Mouse (Mus musculus): ENCODE results near the gene Rap1gds1. TPM values are rescaled to one million over a fixed set of nuclear protein-coding genes. Genes with fewer than 3 reads are reported as not detected.

Rap1gds1 gene
- polyA plus RNA-seq, 1 experiment from 2014 or later = 53.2 TPM

- H3K27me3 ChIP-seq (ENCODE audit: insufficient read depth, poor library complexity, severe bottlenecking) = peaks cover 16% of the 10 kb centered on the region; the same call in 1 of the 2 replicates
- peaks cover 22% of the 10 kb centered on the region for H3K4me1 ChIP-seq
- H3K36me3 ChIP-seq = 0 out of 2 replicates have a peak, but pooled peaks cover 5% of the 10 kb centered on the region
- 93% methylated on average over 4 of the region's 4 CpGs for WGBS
- DNase-seq (ENCODE audit: low spot score) = no peak
- H3K9me3 ChIP-seq = no peaks in the 10 kb centered on the region
- no peak overlapping the region for H3K27ac ChIP-seq
- H3K4me3 ChIP-seq = no peak overlapping the region
These were observed 158.4 kb downstream of the Rap1gds1 start for GRCm38 (mm10) chr3:138916591-138916990.

DNA sequence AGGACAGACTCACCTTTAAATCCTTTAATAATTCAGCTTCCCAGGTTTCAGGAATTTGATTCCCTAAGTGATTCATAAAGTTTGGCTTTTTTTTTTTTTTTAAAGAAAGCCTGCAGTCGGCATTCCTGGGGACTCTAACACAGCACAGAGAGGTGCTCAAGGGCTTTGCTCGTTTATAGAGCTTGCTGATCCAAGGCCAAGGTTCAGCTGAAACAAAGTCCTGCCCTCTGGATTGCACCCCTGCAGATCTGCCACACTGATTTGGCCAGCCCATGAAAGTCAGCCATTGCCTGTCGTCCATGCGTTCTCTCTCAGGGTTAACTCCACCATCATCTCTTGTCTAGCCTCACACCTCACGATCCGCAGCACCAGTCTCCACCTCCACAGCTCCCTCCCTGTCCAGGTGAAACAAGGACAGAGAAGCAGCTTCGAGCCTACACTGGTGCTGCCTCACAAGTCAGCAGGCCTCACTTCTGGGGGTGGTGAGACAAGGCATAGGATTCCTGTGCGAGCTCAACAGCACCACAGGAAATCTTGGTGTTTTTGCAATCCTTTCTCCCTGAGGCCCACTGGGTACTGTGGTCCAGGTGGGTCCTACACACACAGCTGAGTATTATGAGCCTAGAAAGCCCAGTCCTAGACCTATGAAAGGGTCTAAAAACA lies 160.2 kb downstream of the Rap1gds1 start:
- peaks cover 22% of the 10 kb centered on the region for H3K4me1 ChIP-seq
- H3K27me3 ChIP-seq (ENCODE audit: insufficient read depth, poor library complexity, severe bottlenecking) = peaks cover 16% of the 10 kb centered on the region; the same call in 1 of the 2 replicates
- no peak for DNase-seq (ENCODE audit: low spot score)
- no peak overlapping the region for H3K27ac ChIP-seq
- H3K4me3 ChIP-seq = no peak overlapping the region
- H3K9me3 ChIP-seq = no peaks in the 10 kb centered on the region
- 0 out of 2 replicates have a peak, but pooled peaks cover 2% of the 10 kb centered on the region for H3K36me3 ChIP-seq
- WGBS = 61% methylated on average over 8 of the region's 8 CpGs

- no peak for DNase-seq (ENCODE audit: low spot score)
- Histone ChIP-seq H3K4me1 (peaks cover 15% of the 10 kb centered on the region), H3K36me3 (no peaks in the 10 kb centered on the region), H3K27me3 (ENCODE audit: insufficient read depth, poor library complexity, severe bottlenecking) (peaks cover 16% of the 10 kb centered on the region; the same call in 1 of the 2 replicates), H3K27ac (no peak overlapping the region), H3K9me3 (no peaks in the 10 kb centered on the region), H3K4me3 (no peak overlapping the region)
- WGBS = 87% methylated on average over 8 of the region's 8 CpGs
These were observed 162.5 kb downstream of the Rap1gds1 start for GRCm38 (mm10) chr3:138912504-138912903.

GRCm38 (mm10) chr3:138909313-138909712 lies 165.7 kb downstream of the Rap1gds1 start:
- peaks cover 18% of the 10 kb centered on the region; the same call in 1 of the 2 replicates for H3K27me3 ChIP-seq (ENCODE audit: insufficient read depth, poor library complexity, severe bottlenecking)
- H3K4me1 ChIP-seq = 0 out of 2 replicates have a peak, but pooled peaks cover 4% of the 10 kb centered on the region
- no peaks in the 10 kb centered on the region for H3K36me3 ChIP-seq
- WGBS = 85% methylated on average over 2 of the region's 2 CpGs
- H3K4me3 ChIP-seq = no peak overlapping the region
- DNase-seq (ENCODE audit: low spot score) = no peak
- no peak overlapping the region for H3K27ac ChIP-seq
- H3K9me3 ChIP-seq = no peaks in the 10 kb centered on the region

GRCm38 (mm10) chr3:138906112-138906880 lies 168.7 kb downstream of the Rap1gds1 start:
- Histone ChIP-seq H3K27me3 (ENCODE audit: insufficient read depth, poor library complexity, severe bottlenecking) (peaks cover 5% of the 10 kb centered on the region; the same call in 1 of the 2 replicates), H3K27ac (no peak overlapping the region), H3K9me3 (no peaks in the 10 kb centered on the region), H3K4me3 (no peak overlapping the region), H3K4me1 (peaks cover 6% of the 10 kb centered on the region; the same call in 1 of the 2 replicates), H3K36me3 (0 out of 2 replicates have a peak, but pooled peaks cover 2% of the 10 kb centered on the region)
- DNase-seq (ENCODE audit: low spot score) = peak; percentile 80
- WGBS = 32% methylated on average over 17 of the region's 17 CpGs

- DNase-seq (ENCODE audit: low spot score) = no peak
- 62% methylated on average over 7 of the region's 7 CpGs for WGBS
These were observed 169.3 kb downstream of the Rap1gds1 start for GRCm38 (mm10) chr3:138905678-138906077.

DNA sequence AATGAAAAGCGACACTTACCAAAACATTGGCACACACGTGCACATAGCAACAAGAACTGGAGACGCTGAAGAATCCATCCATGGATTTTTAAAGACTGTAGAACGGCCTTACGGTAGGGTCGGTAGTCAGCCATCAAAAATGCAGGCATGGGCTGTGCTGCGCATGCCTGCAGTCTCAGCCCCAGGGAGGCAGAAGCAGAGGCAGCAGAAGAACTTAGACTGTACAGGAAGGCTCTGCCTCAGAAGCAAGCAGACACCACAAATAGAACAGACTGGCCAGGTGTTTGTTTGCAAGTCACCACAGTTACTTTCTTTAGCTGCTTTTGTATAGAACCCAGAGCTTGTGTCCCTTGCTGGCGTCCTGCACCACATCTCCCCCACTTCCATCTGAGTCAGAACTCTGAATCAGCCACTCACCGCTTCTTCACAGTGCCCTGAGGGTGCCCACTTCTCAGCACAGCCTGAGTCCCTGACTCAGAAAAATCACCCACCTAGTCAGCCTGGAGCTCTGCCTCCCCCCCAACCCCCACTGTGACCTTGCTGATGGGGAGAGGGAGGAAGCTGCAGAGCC lies 174.3 kb downstream of the Rap1gds1 start:
- Histone ChIP-seq H3K4me1 (peaks cover 15% of the 10 kb centered on the region; the same call in 1 of the 2 replicates), H3K4me3 (no peak overlapping the region), H3K27me3 (ENCODE audit: insufficient read depth, poor library complexity, severe bottlenecking) (no peaks in the 10 kb centered on the region), H3K9me3 (no peaks in the 10 kb centered on the region), H3K36me3 (peaks cover 12% of the 10 kb centered on the region), H3K27ac (peak overlapping the region; percentile 57)
- WGBS = 79% methylated on average over 9 of the region's 9 CpGs
- DNase-seq (ENCODE audit: low spot score) = no peak

More at GRCm38 (mm10) chr3:138905678-138906077, 169.3 kb downstream of the Rap1gds1 start:
- peak overlapping the region; percentile 77; the same call in 1 of the 2 replicates for H3K27ac ChIP-seq
- peaks cover 12% of the 10 kb centered on the region; the same call in 1 of the 2 replicates for H3K4me1 ChIP-seq
- peaks cover 5% of the 10 kb centered on the region; the same call in 1 of the 2 replicates for H3K27me3 ChIP-seq (ENCODE audit: insufficient read depth, poor library complexity, severe bottlenecking)
- H3K36me3 ChIP-seq = 0 out of 2 replicates have a peak, but pooled peaks cover 2% of the 10 kb centered on the region
- no peak overlapping the region for H3K4me3 ChIP-seq
- no peaks in the 10 kb centered on the region for H3K9me3 ChIP-seq

- Histone ChIP-seq H3K27ac (no peak overlapping the region), H3K27me3 (ENCODE audit: insufficient read depth, poor library complexity, severe bottlenecking) (no peaks in the 10 kb centered on the region), H3K4me3 (no peak overlapping the region), H3K9me3 (no peaks in the 10 kb centered on the region), H3K36me3 (peaks cover 12% of the 10 kb centered on the region), H3K4me1 (peaks cover 21% of the 10 kb centered on the region)
- DNase-seq (ENCODE audit: low spot score) = no peak
- WGBS = 85% methylated on average over 8 of the region's 8 CpGs
These were observed 176.9 kb downstream of the Rap1gds1 start for GRCm38 (mm10) chr3:138898055-138898454.

- WGBS = 72% methylated on average over 11 of the region's 11 CpGs
- Histone ChIP-seq H3K4me3 (no peak overlapping the region), H3K9me3 (no peaks in the 10 kb centered on the region)
These were observed 177.5 kb downstream of the Rap1gds1 start for GRCm38 (mm10) chr3:138897500-138897899.

DNA sequence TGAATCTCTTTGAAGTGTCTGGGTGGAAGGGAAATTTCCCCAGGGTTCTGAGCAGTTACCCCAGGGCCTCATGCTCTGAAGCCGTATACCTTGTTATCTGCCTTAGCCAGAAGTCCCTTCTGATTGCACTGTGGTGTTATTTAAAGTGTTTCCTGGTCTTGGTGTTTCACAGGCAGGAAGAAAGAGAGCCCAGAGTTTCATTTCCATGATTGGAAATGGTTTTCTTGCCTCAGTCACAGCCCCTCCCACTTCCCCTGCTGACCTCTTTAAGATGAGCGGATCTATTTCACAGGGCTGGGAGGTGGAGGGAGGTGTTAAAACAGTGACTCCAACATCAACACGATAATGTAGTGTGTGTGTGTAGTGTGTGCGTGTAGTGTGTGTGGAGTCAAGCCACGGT lies 181.5 kb downstream of the Rap1gds1 start:
- no peaks in the 10 kb centered on the region for H3K27me3 ChIP-seq (ENCODE audit: insufficient read depth, poor library complexity, severe bottlenecking)
- DNase-seq (ENCODE audit: low spot score) = no peak
- no peak overlapping the region for H3K4me3 ChIP-seq
- H3K36me3 ChIP-seq = peaks cover 5% of the 10 kb centered on the region
- WGBS = 22% methylated on average over 5 of the region's 5 CpGs
- H3K9me3 ChIP-seq = no peaks in the 10 kb centered on the region
- peaks cover 15% of the 10 kb centered on the region for H3K4me1 ChIP-seq
- peak overlapping the region; percentile 71 for H3K27ac ChIP-seq

More at GRCm38 (mm10) chr3:138897500-138897899, 177.5 kb downstream of the Rap1gds1 start:
- Histone ChIP-seq H3K27ac (no peak overlapping the region), H3K4me1 (peaks cover 22% of the 10 kb centered on the region), H3K27me3 (ENCODE audit: insufficient read depth, poor library complexity, severe bottlenecking) (no peaks in the 10 kb centered on the region), H3K36me3 (peaks cover 10% of the 10 kb centered on the region)
- no peak for DNase-seq (ENCODE audit: low spot score)

GRCm38 (mm10) chr3:138889769-138890295 lies 185.2 kb downstream of the Rap1gds1 start:
- no peak for DNase-seq (ENCODE audit: low spot score)
- H3K4me3 ChIP-seq = no peak overlapping the region
- no peaks in the 10 kb centered on the region for H3K9me3 ChIP-seq
- 68% methylated on average over 10 of the region's 10 CpGs for WGBS
- peaks cover 15% of the 10 kb centered on the region for H3K4me1 ChIP-seq
- no peaks in the 10 kb centered on the region for H3K36me3 ChIP-seq
- H3K27ac ChIP-seq = 0 out of 2 replicates have a peak overlapping the region, but pooled peaks have one; percentile 11
- no peaks in the 10 kb centered on the region for H3K27me3 ChIP-seq (ENCODE audit: insufficient read depth, poor library complexity, severe bottlenecking)

- no peak overlapping the region for H3K4me3 ChIP-seq
- H3K36me3 ChIP-seq = no peaks in the 10 kb centered on the region
- no peaks in the 10 kb centered on the region for H3K27me3 ChIP-seq (ENCODE audit: insufficient read depth, poor library complexity, severe bottlenecking)
- WGBS = 35% methylated on average over 4 of the region's 4 CpGs
- no peaks in the 10 kb centered on the region for H3K9me3 ChIP-seq
- DNase-seq (ENCODE audit: low spot score) = no peak
- no peak overlapping the region for H3K27ac ChIP-seq
- peaks cover 15% of the 10 kb centered on the region for H3K4me1 ChIP-seq
These were observed 185.8 kb downstream of the Rap1gds1 start for GRCm38 (mm10) chr3:138889214-138889613.

Data from heart, embryonic 10.5 days (tissue).